Mouse (Mus musculus) spleen, adult 2 months (tissue): ENCODE measurements at regions not wholly inside any gene's neighbourhood (a gene's known extent, or its start where the extent isn't known, plus 50 kb on each side); places are given as distances from the start of the nearest gene placed in this dataset.

ENCODE experiments used
- CTCF ChIP-seq: fragments of 200-500 bp; IDR thresholded peaks from 2 replicates; pipeline ENCODE4 v1.5.1; 2011; ENCODE audit warnings: mild to moderate bottlenecking, inconsistent platforms; ENCODE audit not compliant: insufficient read depth, insufficient read length, insufficient replicate concordance; ENCODE audit errors: extremely low read depth
- POLR2A ChIP-seq: fragments of 200-500 bp; IDR thresholded peaks from 2 replicates; pipeline ENCODE4 v1.6.1; 2011; ENCODE audit warnings: low read depth, low read length, inconsistent platforms

DNA sequence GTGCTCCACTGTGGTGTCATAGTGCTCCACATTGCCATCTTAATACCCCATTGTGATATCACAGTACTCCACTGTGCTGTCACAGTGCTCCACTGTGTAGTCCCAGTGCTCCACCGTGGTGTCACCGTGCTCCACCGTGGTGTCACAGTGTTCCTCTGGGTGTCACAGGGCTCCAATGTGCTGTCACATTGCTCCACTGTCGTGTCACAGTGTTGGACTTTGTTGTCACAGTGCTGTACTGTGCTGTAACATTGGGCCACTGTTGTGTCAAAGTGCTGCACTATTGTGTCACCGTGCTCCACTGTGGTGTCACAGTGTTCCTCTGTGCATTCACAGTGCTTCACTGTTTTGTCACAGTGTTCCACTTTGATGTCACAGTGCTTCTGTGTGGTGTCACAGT is 64.6 kb upstream of the Trpm1 start:
- TF ChIP-seq CTCF (no peak; the same call in 1 of the 2 replicates), POLR2A (no peak)
